10 mouse cellular contexts compared by ENCODE assay signal in the genomic region with DNA sequence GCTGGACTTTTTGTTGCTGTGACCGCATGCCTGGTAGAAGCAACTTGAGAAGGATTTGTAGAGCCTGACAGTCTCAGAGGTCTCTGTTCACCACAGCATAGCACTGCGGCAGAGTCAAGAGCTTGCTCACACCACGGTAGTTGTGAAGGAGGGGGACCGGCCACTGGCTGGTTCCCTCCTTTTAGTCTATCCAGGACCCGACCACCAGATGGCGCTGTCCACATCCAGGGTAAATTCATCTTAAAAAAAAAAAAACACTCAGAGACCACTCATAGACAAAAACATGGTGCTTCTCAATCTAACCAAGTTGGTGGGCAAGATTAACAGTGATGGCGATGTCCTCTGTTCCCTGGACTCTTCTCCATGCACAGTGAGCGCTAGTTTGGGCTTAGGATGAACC. TPM values are rescaled to one million over a fixed set of nuclear protein-coding genes. Genes with fewer than 3 reads are reported as not detected.
DNase-seq lines count a peak whose midpoint lies in the region; ATAC-seq lines count a peak whose summit lies in the region.
"Had no signal": no experiment of that assay in that cellular context is flagged by ENCODE, and none has a peak within 500 bp of the region (broad histone marks: within the 10 kb centered on the region; RNA-seq: fewer than 3 reads in every experiment).

No protein-coding gene starts in this region.

- intact Hi-C loops in gastrocnemius, postnatal 36 days (cut with DNase I): no loop called here

- 71% methylated on average over 8 of the region's 8 CpGs for WGBS in heart, embryonic 11.5 days (ENCODE audit: insufficient replicate concordance)
- 78% methylated on average over 8 of the region's 8 CpGs for WGBS in forebrain, embryonic 11.5 days

- no peak for ATAC-seq in heart, embryonic 11.5 days (replicated peaks; ENCODE audit: insufficient number of reproducible peaks, low FRiP score, low TSS enrichment)
- ATAC-seq in CD4-positive, CD25-positive, alpha-beta regulatory T cell, adult 4 months: peak; percentile 58
- ATAC-seq in megakaryocyte-erythroid progenitor cell, adult 5-6 weeks (replicated peaks; ENCODE audit: low FRiP score, low TSS enrichment, poor library complexity, severe bottlenecking): 0 out of 2 replicates have a peak, but pooled peaks have one; percentile 18
- no peak for ATAC-seq in forebrain, embryonic 11.5 days (replicated peaks; ENCODE audit: low FRiP score)

- no peak overlapping the region for H3K27ac ChIP-seq in heart, embryonic 11.5 days (ENCODE audit: low read depth, low read length)
- no peak overlapping the region for H3K27ac ChIP-seq in forebrain, embryonic 11.5 days (ENCODE audit: low read depth, low read length)
- H3K27ac ChIP-seq: hindbrain, embryonic 15.5 days had no signal

- H3K4me1 ChIP-seq in heart, embryonic 11.5 days (ENCODE audit: control insufficient read depth, insufficient read depth, low read length): no peaks in the 10 kb centered on the region
- peaks cover 4% of the 10 kb centered on the region; the same call in 1 of the 2 replicates for H3K4me1 ChIP-seq in forebrain, embryonic 11.5 days (replicated peaks; ENCODE audit: control insufficient read depth, insufficient read depth, low read length)

- H3K9me3 ChIP-seq in heart, embryonic 11.5 days (replicated peaks; ENCODE audit: control insufficient read depth, low read length): no peaks in the 10 kb centered on the region
- no peaks in the 10 kb centered on the region for H3K9me3 ChIP-seq in forebrain, embryonic 11.5 days (ENCODE audit: control insufficient read depth, low read length)
- H3K9me3 ChIP-seq: hindbrain, embryonic 15.5 days had no signal

- no peaks in the 10 kb centered on the region for H3K36me3 ChIP-seq in heart, embryonic 11.5 days (ENCODE audit: control insufficient read depth, insufficient read depth, low read length)
- no peaks in the 10 kb centered on the region for H3K36me3 ChIP-seq in forebrain, embryonic 11.5 days (ENCODE audit: control insufficient read depth, insufficient read depth, low read length)
- H3K36me3 ChIP-seq: hindbrain, embryonic 15.5 days had no signal

- H3K4me2 ChIP-seq in heart, embryonic 11.5 days: no peak overlapping the region
- no peak overlapping the region for H3K4me2 ChIP-seq in forebrain, embryonic 11.5 days (ENCODE audit: low read depth, low read length, severe bottlenecking)
- H3K4me2 ChIP-seq: hindbrain, embryonic 15.5 days had no signal

- H3K9ac ChIP-seq in heart, embryonic 11.5 days (ENCODE audit: low read depth, low read length): no peak overlapping the region
- no peak overlapping the region for H3K9ac ChIP-seq in forebrain, embryonic 11.5 days (ENCODE audit: low read length)
- H3K9ac ChIP-seq: hindbrain, embryonic 15.5 days had no signal

- DNase-seq in heart, postnatal 4 days: peak; percentile 17
- DNase-seq in c-Kit-positive CD71-positive TER-119-negative erythroid progenitor cells, embryonic 14.5 days (ENCODE audit: low read depth): peak; percentile 21
- DNase-seq in gastrocnemius, postnatal 36 days: no peak
- no peak for DNase-seq in layer of hippocampus, adult 9-10 months (ENCODE audit: low spot score)
- no peak for DNase-seq in forebrain, embryonic 11.5 days (ENCODE audit: low spot score)

- H3K4me3 ChIP-seq in heart, embryonic 11.5 days (ENCODE audit: low read depth, low read length): no peak overlapping the region
- H3K4me3 ChIP-seq in forebrain, embryonic 11.5 days (ENCODE audit: low read depth, low read length): no peak overlapping the region
- H3K4me3 ChIP-seq: hindbrain, embryonic 15.5 days; myocyte had no signal

- no peaks in the 10 kb centered on the region for H3K27me3 ChIP-seq in heart, embryonic 11.5 days (ENCODE audit: control insufficient read depth, insufficient read depth, low read length)
- no peaks in the 10 kb centered on the region; the same call in 1 of the 2 replicates for H3K27me3 ChIP-seq in forebrain, embryonic 11.5 days (ENCODE audit: control insufficient read depth, insufficient read depth, low read length)
- H3K27me3 ChIP-seq: hindbrain, embryonic 15.5 days had no signal

RNA-seq across cellular contexts. Expression of gene Myo3b, which starts 1.7 kb away (rescaled TPM):
- total RNA-seq in heart, postnatal 4 days (2021): under 1 TPM; 0.52 to 0.68 TPM
- 0.21 and 0.30 TPM in 2 replicates for polyA plus RNA-seq in heart, embryonic 11.5 days (2014; fragmentation: Nextera tagmentation; extraction: Ambion mirVana)
- 10 to 100 TPM; 13.7 to 14.7 TPM for polyA plus RNA-seq in CD4-positive, CD25-positive, alpha-beta regulatory T cell, adult 4 months (2017; shearing (Covaris generic))
- total RNA-seq in megakaryocyte-erythroid progenitor cell, adult 5-6 weeks (2014; fragmentation: Nextera tagmentation): not detected in 2 replicates
- total RNA-seq in megakaryocyte-erythroid progenitor cell, adult 5-6 weeks (2017): not detected in 2 replicates
- not detected for total RNA-seq in gastrocnemius, postnatal 36 days (2021)
- 0.07 TPM in 1 of 2 replicates, not detected in the other for polyA plus RNA-seq in forebrain, embryonic 11.5 days (2014; fragmentation: Nextera tagmentation; extraction: Ambion mirVana)

Comparison
In these comparisons a context has a peak if more than half of its experiments do, and no peak if none do; other contexts are left out.
1. DNase-seq: peak in heart, postnatal 4 days (single experiment) and c-Kit-positive CD71-positive TER-119-negative erythroid progenitor cells, embryonic 14.5 days (single experiment); none in gastrocnemius, postnatal 36 days (0 of 2), layer of hippocampus, adult 9-10 months (single experiment) and forebrain, embryonic 11.5 days (single experiment).
2. ATAC-seq: peak in CD4-positive, CD25-positive, alpha-beta regulatory T cell, adult 4 months (single experiment) and megakaryocyte-erythroid progenitor cell, adult 5-6 weeks (single experiment); none in heart, embryonic 11.5 days (single experiment) and forebrain, embryonic 11.5 days (single experiment).